In the genomic region with DNA sequence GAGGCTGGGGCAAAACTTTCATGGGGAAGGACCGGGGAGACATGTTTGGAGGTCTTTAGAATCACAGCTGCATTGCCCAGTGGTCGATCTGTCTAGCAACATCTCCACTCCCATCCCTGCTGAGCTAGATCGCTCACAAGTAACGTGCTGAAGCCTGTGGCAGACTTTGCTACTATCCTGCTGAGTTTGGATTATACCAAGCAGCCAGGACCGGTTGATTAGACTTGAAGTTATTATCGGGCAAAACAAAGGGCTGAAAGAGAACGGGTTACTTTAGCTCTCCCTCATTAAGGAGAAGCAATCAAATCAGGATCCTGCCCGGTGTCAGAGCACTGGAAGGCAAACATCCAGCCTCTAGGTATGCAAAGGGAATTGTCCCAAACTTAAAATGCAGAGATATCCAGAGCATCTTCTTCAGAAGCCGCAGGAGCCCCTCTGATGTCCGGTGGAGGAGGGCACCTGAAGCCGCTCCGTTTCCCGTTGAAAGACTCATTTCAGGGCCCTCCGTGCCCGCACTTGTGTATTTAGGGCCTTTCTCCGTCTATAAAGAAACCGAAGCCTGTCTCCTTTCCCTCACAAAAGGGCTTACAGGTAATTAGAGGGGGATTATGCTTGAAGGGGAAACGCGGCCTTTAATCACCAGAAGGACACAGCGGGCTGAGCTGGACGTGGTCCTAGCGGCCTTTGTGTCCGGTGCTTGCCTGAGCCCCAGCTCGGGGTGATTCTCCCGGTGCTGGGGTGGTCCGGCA, we compare ENCODE assay signal across 8 mouse cellular contexts. TPM values are rescaled to one million over a fixed set of nuclear protein-coding genes. Genes with fewer than 3 reads are reported as not detected.
DNase-seq lines count a peak whose midpoint lies in the region; ATAC-seq and TF ChIP-seq lines count a peak whose summit lies in the region.

A gene (plus strand): TSS at position 645 of the 749 bp plus-strand sequence.

- no peak for TF ChIP-seq CTCF in kidney, postnatal 0 days (IDR thresholded peaks at IDR 0.05; ENCODE audit: low read depth)

- H3K9ac ChIP-seq in embryonic facial prominence, embryonic 14.5 days (ENCODE audit: low read depth, low read length), result peak within 1 kb of the TSS; percentile 31; the same call in 1 of the 2 replicates
- H3K9ac ChIP-seq in kidney, postnatal 0 days (ENCODE audit: low read depth, low read length), result peak within 1 kb of the TSS; percentile 14; the same call in 1 of the 2 replicates
- peak within 1 kb of the TSS; percentile 45 for H3K9ac ChIP-seq in neural tube, embryonic 11.5 days (ENCODE audit: low read length)

- H3K9me3 ChIP-seq in embryonic facial prominence, embryonic 14.5 days (ENCODE audit: control insufficient read depth, low read length), result no peaks in the 10 kb centered on the region
- H3K9me3 ChIP-seq in kidney, postnatal 0 days (replicated peaks; ENCODE audit: low read length), result no peaks in the 10 kb centered on the region
- no peaks in the 10 kb centered on the region for H3K9me3 ChIP-seq in neural tube, embryonic 11.5 days (ENCODE audit: control insufficient read depth, low read length)

- peak within 1 kb of the TSS; percentile 37 for H3K4me2 ChIP-seq in embryonic facial prominence, embryonic 14.5 days (ENCODE audit: low read depth, low read length)
- H3K4me2 ChIP-seq in kidney, postnatal 0 days (ENCODE audit: low read length), result peak within 1 kb of the TSS; percentile 31
- peak within 1 kb of the TSS; percentile 35 for H3K4me2 ChIP-seq in neural tube, embryonic 11.5 days (ENCODE audit: low read depth)

- ATAC-seq in embryonic facial prominence, embryonic 14.5 days (ENCODE audit: low read depth), result no peak
- no peak for ATAC-seq in kidney, postnatal 0 days (replicated peaks; ENCODE audit: low FRiP score, low read depth)
- ATAC-seq in neural tube, embryonic 11.5 days (ENCODE audit: insufficient read depth, low FRiP score, low TSS enrichment), result no peak

- H3K27ac ChIP-seq in embryonic facial prominence, embryonic 14.5 days (replicated peaks; ENCODE audit: low read depth, low read length), result peak within 1 kb of the TSS; percentile 46; the same call in 1 of the 2 replicates
- no peak within 1 kb of the TSS for H3K27ac ChIP-seq in kidney, postnatal 0 days
- H3K27ac ChIP-seq in neural tube, embryonic 11.5 days (ENCODE audit: low read depth, low read length), result no peak within 1 kb of the TSS

- peak; percentile 40 for DNase-seq in kidney, adult 18-20 months
- no peak for DNase-seq in kidney, adult 9 months
- no peak for DNase-seq in embryonic facial prominence, embryonic 14.5 days (ENCODE audit: low spot score)
- DNase-seq in kidney, postnatal 0 days (ENCODE audit: low spot score), result no peak
- peak; percentile 44 for DNase-seq in neural tube, embryonic 11.5 days (ENCODE audit: low spot score)
- no peak for DNase-seq in thymus, postnatal 4 days
- DNase-seq in thymus, postnatal 0 days (ENCODE audit: low spot score), result no peak
- no peak for DNase-seq in right cerebral cortex, postnatal 36 days (ENCODE audit: low spot score in 2 of 2)

- no peak within 1 kb of the TSS for H3K4me3 ChIP-seq in embryonic facial prominence, embryonic 14.5 days (ENCODE audit: low read depth, low read length)
- no peak within 1 kb of the TSS for H3K4me3 ChIP-seq in kidney, postnatal 0 days (replicated peaks; ENCODE audit: low read depth, low read length)
- H3K4me3 ChIP-seq in neural tube, embryonic 11.5 days (ENCODE audit: low read depth, low read length), result peak within 1 kb of the TSS; percentile 16

- no peaks in the 10 kb centered on the region for H3K36me3 ChIP-seq in embryonic facial prominence, embryonic 14.5 days (ENCODE audit: control insufficient read depth, insufficient read depth, low read length)
- H3K36me3 ChIP-seq in kidney, postnatal 0 days (ENCODE audit: insufficient read depth, low read length), result no peaks in the 10 kb centered on the region
- no peaks in the 10 kb centered on the region for H3K36me3 ChIP-seq in neural tube, embryonic 11.5 days (ENCODE audit: control insufficient read depth, insufficient read depth, low read length)

- peaks cover 61% of the 10 kb centered on the region for H3K4me1 ChIP-seq in embryonic facial prominence, embryonic 14.5 days (ENCODE audit: control insufficient read depth, insufficient read depth, low read length)
- H3K4me1 ChIP-seq in kidney, postnatal 0 days (replicated peaks; ENCODE audit: insufficient read depth, low read length), result peaks cover 44% of the 10 kb centered on the region
- H3K4me1 ChIP-seq in neural tube, embryonic 11.5 days (ENCODE audit: control insufficient read depth, insufficient read depth, low read length), result peaks cover 12% of the 10 kb centered on the region

- H3K27me3 ChIP-seq in embryonic facial prominence, embryonic 14.5 days (replicated peaks; ENCODE audit: control insufficient read depth, insufficient read depth, low read length), result no peaks in the 10 kb centered on the region
- H3K27me3 ChIP-seq in kidney, postnatal 0 days (ENCODE audit: insufficient read depth, low read length), result no peaks in the 10 kb centered on the region
- peaks cover 35% of the 10 kb centered on the region for H3K27me3 ChIP-seq in neural tube, embryonic 11.5 days (ENCODE audit: control insufficient read depth, insufficient read depth, low read length)

- WGBS in embryonic facial prominence, embryonic 14.5 days, result 14% methylated on average over 26 of the region's 26 CpGs
- 28% methylated on average over 26 of the region's 26 CpGs for WGBS in kidney, postnatal 0 days
- WGBS in neural tube, embryonic 11.5 days, result 3% methylated on average over 26 of the region's 26 CpGs

RNA-seq across cellular contexts. Expression of the gene that starts here (rescaled TPM):
- polyA plus RNA-seq in embryonic facial prominence, embryonic 14.5 days (2014; fragmentation: Nextera tagmentation; extraction: Ambion mirVana), result 1.5 and 1.8 TPM in 2 replicates
- polyA plus RNA-seq in kidney, postnatal 0 days (2015; fragmentation: Nextera tagmentation; extraction: Ambion mirVana), result 1.0 and 1.2 TPM in 2 replicates
- 0.49 and 1.0 TPM in 2 replicates for polyA plus RNA-seq in neural tube, embryonic 11.5 days (2014; fragmentation: Nextera tagmentation; extraction: Ambion mirVana)
- 0.18 and 0.42 TPM in 2 replicates for polyA plus RNA-seq in thymus, postnatal 0 days (2015; fragmentation: Nextera tagmentation; extraction: Ambion mirVana)

Comparison
In these comparisons a context has a peak if more than half of its experiments do, and no peak if none do; other contexts are left out.
1. DNase-seq: peak in kidney, adult 18-20 months (single experiment) and neural tube, embryonic 11.5 days (single experiment); none in kidney, adult 9 months (single experiment), embryonic facial prominence, embryonic 14.5 days (single experiment), kidney, postnatal 0 days (single experiment), thymus, postnatal 4 days (single experiment), thymus, postnatal 0 days (single experiment) and right cerebral cortex, postnatal 36 days (0 of 2).
2. Peak in every context shown above with its lines, with median percentiles within 50 percentile points of each other: H3K4me2 ChIP-seq and H3K9ac ChIP-seq.